Mouse (Mus musculus) liver, embryonic 13.5 days (tissue): ENCODE results near the gene Elf2. TPM values are rescaled to one million over a fixed set of nuclear protein-coding genes. Genes with fewer than 3 reads are reported as not detected.

Experiments
- ATAC-seq: fragments of 200-750 bp; cut with Nextera tagmentation; 2 replicates; pipeline ENCODE4 v1.8.0; 2017; ENCODE audit warnings: low read depth, mild to moderate bottlenecking, moderate number of reproducible peaks, moderate library complexity
- DNase-seq: peaks from one replicate; pipeline ENCODE4 v3.0.0; 2022
- H3K27ac ChIP-seq: fragments of 300-500 bp; sonication (generic); 2 replicates; pipeline ENCODE4 v1.5.1; 2015; ENCODE audit warnings: moderate library complexity, mild to moderate bottlenecking, inconsistent platforms
- H3K27me3 ChIP-seq: fragments of 300-500 bp; sonication (generic); 2 replicates; pipeline ENCODE4 v1.6.1; 2015; ENCODE audit warnings: mild to moderate bottlenecking, inconsistent platforms
- H3K36me3 ChIP-seq: fragments of 300-500 bp; sonication (generic); 2 replicates; pipeline ENCODE4 v1.6.1; 2015; ENCODE audit warnings: mild to moderate bottlenecking, inconsistent platforms
- H3K4me1 ChIP-seq: fragments of 300-500 bp; sonication (generic); replicated peaks from 2 replicates; pipeline ENCODE4 v1.6.1; 2015; ENCODE audit warnings: inconsistent platforms
- H3K4me2 ChIP-seq: fragments of 300-500 bp; sonication (generic); 2 replicates; pipeline ENCODE4 v1.6.1; 2015; ENCODE audit warnings: inconsistent platforms, mild to moderate bottlenecking, moderate library complexity
- H3K4me3 ChIP-seq: fragments of 300-500 bp; sonication (generic); replicated peaks from 2 replicates; pipeline ENCODE4 v1.5.1; 2015; ENCODE audit warnings: mild to moderate bottlenecking, inconsistent platforms
- H3K9ac ChIP-seq: fragments of 300-500 bp; sonication (generic); 2 replicates; pipeline ENCODE4 v1.6.1; 2015; ENCODE audit warnings: mild to moderate bottlenecking, inconsistent platforms
- H3K9me3 ChIP-seq: fragments of 300-500 bp; sonication (generic); replicated peaks from 2 replicates; pipeline ENCODE4 v1.6.1; 2016; ENCODE audit warnings: inconsistent platforms
- WGBS: fragments of 180-500 bp; shearing (Covaris S2); methylation state at CpG from one replicate; pipeline ENCODE4 v1.1.7; 2015; ENCODE audit not compliant: insufficient replicate concordance; 5-methylcytosine and 5-hydroxymethylcytosine counted together
- polyA plus RNA-seq: library from polyadenylated mRNA; unstranded; fragments of >200 nt; fragmentation: Nextera tagmentation; extraction: Ambion mirVana; gene quantifications from 2 replicates; pipeline ENCODE4 v1.2.1, GENCODE M21; 2015

Elf2 gene
- polyA plus RNA-seq, 1 experiment from 2014 or later = 24.0 TPM

DNA sequence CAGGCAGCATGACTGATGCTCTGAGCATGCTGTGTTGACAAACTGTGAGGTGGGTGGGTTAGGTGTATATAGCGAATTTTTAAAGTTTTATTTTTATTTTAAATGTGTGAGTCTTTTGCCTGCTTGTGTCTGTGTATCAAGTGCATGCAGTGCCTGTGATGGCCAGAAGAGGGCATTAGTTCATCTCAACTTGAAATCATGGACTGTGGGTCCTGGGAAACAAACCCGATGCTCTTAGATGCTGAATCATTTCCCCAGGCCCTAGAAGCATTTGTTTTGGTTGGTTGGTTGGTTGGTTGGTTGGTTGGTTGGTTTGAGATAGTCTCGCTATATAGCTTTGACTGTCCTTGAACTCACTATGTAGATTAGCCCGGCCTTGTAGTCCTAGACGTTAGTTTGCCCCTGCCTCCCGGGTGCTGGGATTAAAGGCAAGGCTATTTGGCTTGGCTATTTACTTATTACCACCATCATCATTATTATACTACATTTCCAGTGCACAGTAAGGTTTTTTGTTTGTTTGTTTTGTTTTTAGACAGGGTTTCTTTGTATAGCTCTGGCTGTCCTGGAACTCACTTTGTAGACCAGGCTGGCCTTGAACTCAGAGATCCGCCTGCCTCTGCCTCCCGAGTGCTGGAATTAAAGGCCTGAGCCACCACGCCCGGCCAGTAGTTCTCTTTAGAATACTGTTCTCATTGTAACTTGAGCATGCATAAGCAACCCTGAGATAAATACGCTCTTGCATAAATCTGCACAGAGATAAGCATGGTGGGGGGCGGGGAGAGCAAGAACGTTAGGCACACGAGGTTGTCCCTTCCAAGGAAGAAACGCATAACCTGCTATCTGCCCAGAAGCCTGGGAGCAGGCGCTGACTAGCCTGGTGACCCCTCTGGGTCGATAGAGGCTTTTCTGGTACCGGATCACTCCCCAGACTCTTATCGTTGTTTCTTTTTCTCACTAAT lies 35.1 kb upstream of the Elf2 start:
- WGBS = 33% methylated on average over 19 of the region's 19 CpGs
- Histone ChIP-seq H3K4me2 (0 out of 2 replicates have a peak overlapping the region, but pooled peaks have one; percentile 8), H3K9me3 (no peaks in the 10 kb centered on the region), H3K27me3 (no peaks in the 10 kb centered on the region), H3K27ac (peak overlapping the region; percentile 54), H3K4me3 (no peak overlapping the region), H3K36me3 (no peaks in the 10 kb centered on the region), H3K4me1 (peaks cover 46% of the 10 kb centered on the region), H3K9ac (no peak overlapping the region)
- DNase-seq = peak; percentile 73
- ATAC-seq = peak; percentile 80

- no peaks in the 10 kb centered on the region for H3K27me3 ChIP-seq
- no peak for DNase-seq
- H3K9ac ChIP-seq = no peak overlapping the region
- H3K36me3 ChIP-seq = no peaks in the 10 kb centered on the region
- 59% methylated on average over 5 of the region's 5 CpGs for WGBS
- H3K4me1 ChIP-seq = peaks cover 41% of the 10 kb centered on the region
- H3K4me3 ChIP-seq = no peak overlapping the region
- no peak overlapping the region for H3K27ac ChIP-seq
- no peaks in the 10 kb centered on the region for H3K9me3 ChIP-seq
- H3K4me2 ChIP-seq = no peak overlapping the region
- ATAC-seq = no peak
Observed at GRCm38 (mm10) chr3:51373544-51373943, 33.1 kb upstream of the Elf2 start.

DNA sequence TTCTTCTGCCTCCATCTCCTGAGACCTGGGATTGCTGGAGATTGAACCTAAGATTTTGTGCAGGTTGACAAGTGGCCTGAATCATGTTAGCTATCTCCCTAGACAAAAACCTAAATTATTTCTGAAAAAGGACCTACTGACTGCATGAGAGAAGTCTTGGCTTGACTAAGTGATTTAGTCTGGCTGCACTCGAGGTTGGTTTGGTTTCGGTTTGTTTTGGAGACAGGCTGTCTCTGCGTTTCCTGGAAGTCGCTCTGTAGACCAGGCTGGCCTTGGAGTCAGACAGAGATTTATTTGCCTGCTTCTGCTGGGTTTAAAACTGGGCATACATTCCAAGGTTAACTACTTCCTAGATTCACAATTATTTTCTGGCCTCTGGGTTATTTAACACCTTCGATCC lies 32.4 kb upstream of the Elf2 start:
- Histone ChIP-seq H3K36me3 (no peaks in the 10 kb centered on the region), H3K4me2 (no peak overlapping the region), H3K9ac (peak overlapping the region; percentile 29; the same call in 1 of the 2 replicates), H3K4me3 (no peak overlapping the region), H3K27me3 (no peaks in the 10 kb centered on the region), H3K27ac (no peak overlapping the region), H3K4me1 (peaks cover 41% of the 10 kb centered on the region), H3K9me3 (no peaks in the 10 kb centered on the region)
- DNase-seq (no peak), ATAC-seq (no peak)
- 47% methylated on average over 5 of the region's 5 CpGs for WGBS

DNA sequence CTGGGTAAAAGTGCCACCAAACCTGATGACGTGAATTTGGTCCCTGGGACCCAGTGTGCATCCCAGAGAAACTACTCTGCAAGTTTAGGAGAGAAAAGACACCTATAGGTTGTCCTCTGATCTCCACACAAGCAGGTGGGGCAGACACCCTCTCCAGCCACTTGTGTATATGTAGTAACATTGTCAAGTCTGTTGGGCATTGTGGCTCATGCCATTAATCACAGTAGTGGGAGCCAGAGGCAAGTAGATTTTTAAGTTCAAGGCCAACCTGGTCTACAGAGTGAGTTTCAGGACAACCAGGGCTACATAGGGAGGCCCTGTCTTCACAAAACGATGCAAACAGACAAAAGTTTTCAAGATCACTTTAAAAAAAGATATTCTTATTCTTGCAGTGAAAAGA lies 31.4 kb upstream of the Elf2 start:
- H3K9ac ChIP-seq = no peak overlapping the region
- H3K27ac ChIP-seq = no peak overlapping the region
- H3K9me3 ChIP-seq = no peaks in the 10 kb centered on the region
- no peak for DNase-seq
- 61% methylated on average over 2 of the region's 2 CpGs for WGBS
- no peaks in the 10 kb centered on the region for H3K27me3 ChIP-seq
- ATAC-seq = no peak
- H3K36me3 ChIP-seq = no peaks in the 10 kb centered on the region
- H3K4me3 ChIP-seq = no peak overlapping the region
- peaks cover 44% of the 10 kb centered on the region for H3K4me1 ChIP-seq
- no peak overlapping the region for H3K4me2 ChIP-seq

GRCm38 (mm10) chr3:51368011-51368410 lies 27.5 kb upstream of the Elf2 start:
- DNase-seq (no peak), ATAC-seq (no peak)
- no peaks in the 10 kb centered on the region for H3K27me3 ChIP-seq
- peaks cover 57% of the 10 kb centered on the region for H3K4me1 ChIP-seq
- 50% methylated on average over 4 of the region's 4 CpGs for WGBS
- H3K4me2 ChIP-seq = peak overlapping the region; percentile 23; the same call in 1 of the 2 replicates
- H3K27ac ChIP-seq = peak overlapping the region; percentile 73; the same call in 1 of the 2 replicates
- H3K4me3 ChIP-seq = no peak overlapping the region
- no peaks in the 10 kb centered on the region for H3K36me3 ChIP-seq
- no peak overlapping the region; the same call in 1 of the 2 replicates for H3K9ac ChIP-seq
- no peaks in the 10 kb centered on the region for H3K9me3 ChIP-seq

- Histone ChIP-seq H3K4me2 (peak overlapping the region; percentile 32), H3K9ac (peak overlapping the region; percentile 12; the same call in 1 of the 2 replicates), H3K27ac (peak overlapping the region; percentile 73), H3K36me3 (no peaks in the 10 kb centered on the region), H3K4me3 (no peak overlapping the region), H3K27me3 (no peaks in the 10 kb centered on the region), H3K9me3 (no peaks in the 10 kb centered on the region), H3K4me1 (peaks cover 60% of the 10 kb centered on the region)
- no peak for DNase-seq
- ATAC-seq = peak; percentile 78
- WGBS = 20% methylated on average over 4 of the region's 4 CpGs
Observed at GRCm38 (mm10) chr3:51366926-51367325, 26.5 kb upstream of the Elf2 start.

DNA sequence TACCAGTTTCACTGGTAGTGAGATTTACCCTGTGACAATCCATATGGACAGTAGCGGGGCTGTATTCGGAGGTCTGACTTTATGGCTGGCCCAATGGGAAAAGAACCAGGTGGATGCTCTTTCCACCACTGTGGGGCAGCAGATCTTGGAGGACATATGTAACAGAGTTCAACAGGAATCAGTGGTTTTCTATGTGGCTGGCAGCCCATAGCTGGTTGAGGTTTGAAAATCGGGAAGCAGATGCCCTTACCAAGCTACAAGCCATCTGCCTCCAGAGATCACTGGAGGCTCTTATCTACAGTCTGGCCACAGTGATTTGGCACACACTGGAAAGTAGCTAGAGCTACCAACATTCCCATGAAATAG lies 25.0 kb upstream of the Elf2 start:
- no peaks in the 10 kb centered on the region for H3K9me3 ChIP-seq
- ATAC-seq (no peak), DNase-seq (no peak)
- 0 out of 2 replicates have a peak overlapping the region, but pooled peaks have one; percentile 3 for H3K9ac ChIP-seq
- no peaks in the 10 kb centered on the region for H3K27me3 ChIP-seq
- peak overlapping the region; percentile 84 for H3K4me2 ChIP-seq
- H3K27ac ChIP-seq = peak overlapping the region; percentile 73; the same call in 1 of the 2 replicates
- peaks cover 72% of the 10 kb centered on the region for H3K4me1 ChIP-seq
- no peaks in the 10 kb centered on the region for H3K36me3 ChIP-seq
- peak overlapping the region; percentile 59; the same call in 1 of the 2 replicates for H3K4me3 ChIP-seq
- WGBS = under 1% methylated on average over 3 of the region's 3 CpGs

DNA sequence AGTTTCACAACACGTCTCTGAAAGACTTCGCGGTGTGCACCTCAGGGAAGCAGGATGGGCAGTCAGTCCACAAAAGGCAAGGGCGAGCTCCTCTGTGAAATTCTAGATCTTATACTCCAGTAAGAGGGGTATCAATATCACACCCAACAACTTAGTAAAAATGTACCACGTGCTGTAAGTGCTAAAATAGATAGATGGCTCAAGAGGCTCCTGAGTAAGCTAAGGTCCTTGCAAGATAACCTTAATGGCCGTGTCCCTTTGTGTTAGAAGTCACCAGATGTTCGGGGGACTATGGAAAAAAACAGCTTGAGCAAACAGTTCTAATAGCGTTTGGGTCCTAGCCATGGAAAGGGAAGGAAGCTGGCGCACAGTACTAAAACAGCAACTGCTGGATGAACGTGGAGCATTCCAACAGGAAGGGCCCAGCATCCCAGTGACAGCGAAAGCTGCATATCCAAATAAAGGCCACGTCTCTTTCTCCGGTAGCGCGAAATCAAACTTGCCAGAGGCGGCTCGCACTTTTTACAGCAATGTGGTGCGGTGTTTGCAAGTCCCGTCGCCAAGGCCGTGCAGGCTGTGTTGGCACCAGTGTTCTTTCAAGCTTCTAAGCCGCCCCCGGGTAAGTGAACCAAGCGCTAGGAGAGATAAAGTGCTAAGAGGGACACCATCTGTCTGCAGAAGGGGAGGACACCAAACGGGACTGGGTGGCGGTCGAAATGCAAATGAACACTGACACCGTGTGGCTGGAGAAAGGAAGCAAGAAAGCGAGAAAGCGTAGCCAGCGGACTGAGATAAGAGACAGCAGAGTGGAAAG lies 24.4 kb upstream of the Elf2 start:
- DNase-seq = peak; percentile 80
- Histone ChIP-seq H3K9me3 (no peaks in the 10 kb centered on the region), H3K4me3 (peak overlapping the region; percentile 59), H3K36me3 (no peaks in the 10 kb centered on the region), H3K9ac (peak overlapping the region; percentile 68), H3K27me3 (no peaks in the 10 kb centered on the region), H3K4me2 (peak overlapping the region; percentile 84), H3K4me1 (peaks cover 77% of the 10 kb centered on the region), H3K27ac (peak overlapping the region; percentile 80)
- ATAC-seq = peak; percentile 88
- WGBS = 5% methylated on average over 31 of the region's 31 CpGs

- no peak for DNase-seq
- H3K4me1 ChIP-seq = peaks cover 80% of the 10 kb centered on the region
Observed at GRCm38 (mm10) chr3:51361066-51361465, 20.6 kb upstream of the Elf2 start.

DNA sequence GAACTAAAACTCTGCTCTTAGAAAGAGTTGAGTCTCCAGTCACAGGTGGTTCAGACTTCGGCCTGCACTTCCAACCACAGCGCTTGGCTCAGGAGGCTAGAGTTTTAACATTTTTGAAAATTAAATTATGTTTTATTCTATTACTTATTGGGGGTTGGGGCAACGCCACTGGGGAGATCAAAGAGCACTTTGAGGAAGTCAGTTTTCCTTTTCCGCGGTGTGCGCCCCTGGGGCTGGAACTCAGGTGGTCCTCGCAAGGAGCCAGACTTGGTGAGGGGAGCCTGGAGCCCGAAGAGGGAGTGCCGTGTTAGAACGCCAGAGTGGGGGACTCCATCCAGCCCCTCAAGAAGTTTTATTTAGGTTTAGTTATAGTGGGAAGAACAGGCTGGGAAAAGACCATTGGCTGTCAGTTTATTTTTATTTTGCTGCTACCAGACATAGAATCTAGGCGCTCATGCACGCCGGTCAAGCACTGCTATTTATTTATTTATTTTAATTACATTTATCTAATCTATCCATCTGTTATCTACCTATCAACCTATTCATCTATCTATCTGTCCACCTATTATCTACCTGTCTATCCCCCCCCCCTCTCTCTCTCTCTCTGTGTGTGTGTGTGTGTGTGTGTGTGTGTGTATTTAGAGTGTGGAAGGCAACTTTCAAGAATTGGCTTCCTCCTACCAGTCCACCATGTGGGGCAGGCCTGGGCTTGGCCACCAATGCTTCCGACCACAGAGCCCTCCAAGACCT lies 19.3 kb upstream of the Elf2 start:
- DNase-seq (no peak), ATAC-seq (no peak)
- H3K4me2 ChIP-seq = peak overlapping the region; percentile 90
- H3K4me3 ChIP-seq = peak overlapping the region; percentile 76
- H3K36me3 ChIP-seq = no peaks in the 10 kb centered on the region
- no peaks in the 10 kb centered on the region for H3K27me3 ChIP-seq
- WGBS = 22% methylated on average over 14 of the region's 14 CpGs
- peak overlapping the region; percentile 82 for H3K9ac ChIP-seq
- H3K9me3 ChIP-seq = no peaks in the 10 kb centered on the region
- peak overlapping the region; percentile 58 for H3K27ac ChIP-seq
- peaks cover 67% of the 10 kb centered on the region for H3K4me1 ChIP-seq

More at GRCm38 (mm10) chr3:51361066-51361465, 20.6 kb upstream of the Elf2 start:
- 0 out of 2 replicates have a peak, but pooled peaks have one; percentile 21 for ATAC-seq
- Histone ChIP-seq H3K4me3 (no peak overlapping the region), H3K9ac (no peak overlapping the region), H3K4me2 (peak overlapping the region; percentile 12), H3K36me3 (no peaks in the 10 kb centered on the region), H3K27ac (no peak overlapping the region), H3K27me3 (no peaks in the 10 kb centered on the region), H3K9me3 (no peaks in the 10 kb centered on the region)
- WGBS = 36% methylated on average over 9 of the region's 9 CpGs
